Mouse (Mus musculus): ENCODE measurements at regions not wholly inside any gene's neighbourhood (a gene's known extent, or its start where the extent isn't known, plus 50 kb on each side); places are given as distances from the start of the nearest gene placed in this dataset.

GRCm38 (mm10) chr5:119213692-119214357, 456.6 kb upstream of the Tbx3 start:
- DNase-seq (ENCODE audit: low spot score in 2 of 2) = no peak

- no peak for DNase-seq (ENCODE audit: low spot score in 2 of 2)
Observed at GRCm38 (mm10) chr5:119214937-119215336, 455.5 kb upstream of the Tbx3 start.

- DNase-seq (ENCODE audit: low spot score in 2 of 2) = no peak
Observed at GRCm38 (mm10) chr5:119215364-119215763, 455.1 kb upstream of the Tbx3 start.

GRCm38 (mm10) chr5:119216146-119216545, 454.3 kb upstream of the Tbx3 start:
- DNase-seq (ENCODE audit: low spot score in 2 of 2) = no peak

GRCm38 (mm10) chr5:119217077-119217476, 453.4 kb upstream of the Tbx3 start:
- DNase-seq (ENCODE audit: low spot score in 2 of 2) = no peak

- no peak for DNase-seq (ENCODE audit: low spot score in 2 of 2)
Observed at GRCm38 (mm10) chr5:119228691-119229090, 441.8 kb upstream of the Tbx3 start.

- no peak for DNase-seq (ENCODE audit: low spot score in 2 of 2)
Observed at GRCm38 (mm10) chr5:119232941-119233340, 437.5 kb upstream of the Tbx3 start.

GRCm38 (mm10) chr5:119235884-119236283, 434.6 kb upstream of the Tbx3 start:
- DNase-seq (ENCODE audit: low spot score in 2 of 2) = no peak

- no peak for DNase-seq (ENCODE audit: low spot score in 2 of 2)
Observed at GRCm38 (mm10) chr5:119246824-119247223, 423.6 kb upstream of the Tbx3 start.

GRCm38 (mm10) chr5:119248626-119249025, 421.8 kb upstream of the Tbx3 start:
- DNase-seq (ENCODE audit: low spot score in 2 of 2) = no peak

- no peak for DNase-seq (ENCODE audit: low spot score in 2 of 2)
Observed at GRCm38 (mm10) chr5:119249124-119249718, 421.2 kb upstream of the Tbx3 start.

- no peak for DNase-seq (ENCODE audit: low spot score in 2 of 2)
Observed at GRCm38 (mm10) chr5:119251311-119252047, 419.0 kb upstream of the Tbx3 start.

- no peak for DNase-seq (ENCODE audit: low spot score in 2 of 2)
Observed at GRCm38 (mm10) chr5:119257374-119258120, 412.9 kb upstream of the Tbx3 start.

GRCm38 (mm10) chr5:119258831-119259230, 411.6 kb upstream of the Tbx3 start:
- DNase-seq (ENCODE audit: low spot score in 2 of 2) = no peak

- no peak for DNase-seq (ENCODE audit: low spot score in 2 of 2)
Observed at GRCm38 (mm10) chr5:119265149-119265890, 405.1 kb upstream of the Tbx3 start.

GRCm38 (mm10) chr5:119271234-119271852, 399.1 kb upstream of the Tbx3 start:
- no peak for DNase-seq (ENCODE audit: low spot score in 2 of 2)

GRCm38 (mm10) chr5:119273203-119273602, 397.3 kb upstream of the Tbx3 start:
- DNase-seq (ENCODE audit: low spot score in 2 of 2) = no peak

GRCm38 (mm10) chr5:119273615-119274014, 396.9 kb upstream of the Tbx3 start:
- DNase-seq (ENCODE audit: low spot score in 2 of 2) = no peak

- DNase-seq (ENCODE audit: low spot score in 2 of 2) = no peak
Observed at GRCm38 (mm10) chr5:119274817-119275494, 395.5 kb upstream of the Tbx3 start.

GRCm38 (mm10) chr5:119280146-119280545, 390.3 kb upstream of the Tbx3 start:
- DNase-seq (ENCODE audit: low spot score in 2 of 2) = no peak
